Comparison of ENCODE assay signal across 37 mouse cellular contexts in the genomic region with DNA sequence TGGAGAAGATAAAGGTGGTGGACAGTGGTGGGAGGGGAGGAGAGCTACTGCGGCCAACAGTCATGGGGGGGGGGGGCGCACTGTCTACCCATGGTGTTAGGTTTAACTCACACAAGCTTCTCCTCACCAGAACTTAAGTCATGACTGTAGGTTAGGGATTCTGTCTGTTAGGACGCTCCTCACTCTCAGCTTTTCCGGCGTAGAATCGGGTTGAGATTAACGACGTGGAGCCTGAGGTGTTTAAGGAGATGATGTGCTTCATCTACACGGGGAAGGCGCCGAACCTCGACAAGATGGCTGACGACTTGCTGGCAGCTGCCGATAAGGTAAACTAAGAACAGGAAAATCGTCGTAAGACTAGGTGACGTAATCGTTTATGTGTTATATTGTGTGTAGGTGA. TPM values are rescaled to one million over a fixed set of nuclear protein-coding genes. Genes with fewer than 3 reads are reported as not detected.
"Had no signal": no experiment of that assay in that cellular context is flagged by ENCODE, and none has a peak within 500 bp of the region (broad histone marks: within the 10 kb centered on the region; RNA-seq: fewer than 3 reads in every experiment).

No protein-coding gene starts in this region.

- H3K4me3 ChIP-seq: limb, embryonic 10.5 days; limb, embryonic 12.5 days; limb, embryonic 13.5 days; limb, embryonic 15.5 days; liver, embryonic 12.5 days; liver, embryonic 13.5 days; liver, embryonic 15.5 days; lung, embryonic 15.5 days; megakaryocyte, embryonic 14.5 days; midbrain, embryonic 10.5 days; midbrain, embryonic 12.5 days; midbrain, embryonic 15.5 days; myocyte; neural tube, embryonic 12.5 days; neural tube, embryonic 13.5 days had no signal

- H3K4me1 ChIP-seq: limb, embryonic 10.5 days; limb, embryonic 12.5 days; limb, embryonic 13.5 days; limb, embryonic 15.5 days; liver, embryonic 12.5 days; liver, embryonic 13.5 days; liver, embryonic 15.5 days; lung, embryonic 15.5 days; megakaryocyte, embryonic 14.5 days; midbrain, embryonic 10.5 days; midbrain, embryonic 12.5 days; midbrain, embryonic 15.5 days; neural tube, embryonic 12.5 days; neural tube, embryonic 13.5 days had no signal

- DNase-seq: left cerebral cortex, postnatal 4 days; liver; liver, embryonic 13.5 days; liver, postnatal 0 days; lung, adult 18-20 months; lung, adult 2 months; lung, embryonic 14.5 days; lung, postnatal 10 days; lung, postnatal 14 days; lung, postnatal 36 days; lung, postnatal 4 days; midbrain, embryonic 14.5 days had no signal

- H3K9me3 ChIP-seq: limb, embryonic 10.5 days; limb, embryonic 12.5 days; limb, embryonic 13.5 days; limb, embryonic 15.5 days; liver, embryonic 12.5 days; liver, embryonic 13.5 days; liver, embryonic 15.5 days; lung, embryonic 15.5 days; megakaryocyte, embryonic 14.5 days; midbrain, embryonic 10.5 days; midbrain, embryonic 12.5 days; midbrain, embryonic 15.5 days; neural tube, embryonic 12.5 days; neural tube, embryonic 13.5 days had no signal

- ATAC-seq: liver, embryonic 12.5 days; liver, postnatal 0 days; lung, postnatal 0 days; midbrain, embryonic 15.5 days; midbrain, embryonic 16.5 days had no signal

- H3K9ac ChIP-seq: limb, embryonic 12.5 days; limb, embryonic 13.5 days; limb, embryonic 15.5 days; liver, embryonic 12.5 days; liver, embryonic 13.5 days; liver, embryonic 14.5 days; liver, embryonic 15.5 days; liver, postnatal 0 days; lung, embryonic 14.5 days; lung, embryonic 15.5 days; midbrain, embryonic 12.5 days; midbrain, embryonic 15.5 days; neural tube, embryonic 12.5 days; neural tube, embryonic 13.5 days had no signal

- H3K4me2 ChIP-seq: limb, embryonic 12.5 days; limb, embryonic 13.5 days; limb, embryonic 15.5 days; liver, embryonic 11.5 days; liver, embryonic 12.5 days; liver, embryonic 13.5 days; liver, embryonic 15.5 days; lung, embryonic 14.5 days; lung, embryonic 15.5 days; midbrain, embryonic 12.5 days; midbrain, embryonic 15.5 days; neural tube, embryonic 12.5 days; neural tube, embryonic 13.5 days had no signal

- H3K27ac ChIP-seq: limb, embryonic 10.5 days; limb, embryonic 12.5 days; limb, embryonic 13.5 days; limb, embryonic 15.5 days; liver, embryonic 12.5 days; liver, embryonic 13.5 days; liver, embryonic 14.5 days; liver, embryonic 15.5 days; lung, embryonic 15.5 days; macrophage; midbrain, embryonic 10.5 days; midbrain, embryonic 12.5 days; midbrain, embryonic 15.5 days; neural tube, embryonic 12.5 days; neural tube, embryonic 13.5 days had no signal

- H3K27me3 ChIP-seq: limb, embryonic 12.5 days; limb, embryonic 13.5 days; limb, embryonic 15.5 days; liver, embryonic 12.5 days; liver, embryonic 13.5 days; liver, embryonic 15.5 days; lung, embryonic 15.5 days; megakaryocyte, embryonic 14.5 days; midbrain, embryonic 12.5 days; midbrain, embryonic 15.5 days; neural tube, embryonic 12.5 days; neural tube, embryonic 13.5 days had no signal

RNA-seq across cellular contexts. Expression of gene Nxph3, which starts 28.7 kb away (rescaled TPM):
- total RNA-seq: liver, adult 2 months; megakaryocyte progenitor cell, adult 5-6 weeks; megakaryocyte, adult 5-6 weeks; megakaryocyte-erythroid progenitor cell, adult 5-6 weeks; monocyte, adult 5-6 weeks had no signal
- polyA plus RNA-seq: liver, embryonic 16.5 days; liver, postnatal 0 days; macrophage had no signal
